Mouse (Mus musculus) embryonic fibroblast, embryonic 13.5 days (primary cell): ENCODE measurements at regions not wholly inside any gene's neighbourhood (a gene's known extent, or its start where the extent isn't known, plus 50 kb on each side); places are given as distances from the start of the nearest gene placed in this dataset.

ENCODE experiments used
- CTCF ChIP-seq: IDR thresholded peaks from 2 replicates; pipeline ENCODE4 v1.5.1; 2011; ENCODE audit warnings: mild to moderate bottlenecking, control low read depth, low read length, moderate library complexity, borderline replicate concordance; ENCODE audit not compliant: insufficient read depth
- POLR2A ChIP-seq: IDR thresholded peaks from 2 replicates; pipeline ENCODE4 v1.6.1; 2011; ENCODE audit warnings: low read depth, mild to moderate bottlenecking, control low read depth, low read length, moderate library complexity

DNA sequence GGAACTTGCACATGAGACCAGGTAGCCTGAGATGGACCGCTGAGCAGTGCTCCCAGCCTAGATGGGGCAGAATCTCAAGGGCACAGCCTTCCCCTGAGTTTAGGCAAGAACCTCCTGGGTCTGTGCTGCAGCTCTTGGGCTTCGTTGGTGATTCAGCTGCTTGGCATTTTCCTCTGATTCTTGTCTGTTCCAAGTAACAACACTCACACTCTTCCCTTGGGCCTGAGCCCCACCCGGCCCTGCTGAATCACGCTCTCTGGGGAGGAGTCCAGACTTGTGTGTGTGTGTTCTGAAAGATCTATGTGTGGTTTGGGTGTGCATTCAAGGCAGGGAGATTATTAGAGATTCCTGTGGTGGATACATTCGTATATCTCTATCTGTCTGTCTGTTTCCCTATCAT is 517.4 kb upstream of the Tbx3 start:
- no peak for TF ChIP-seq CTCF
- no peak for TF ChIP-seq POLR2A
